Mouse (Mus musculus): ENCODE results near the gene Rab17.

- no peak for TF ChIP-seq CTCF (conservative IDR thresholded peaks at IDR 0.05; ENCODE audit: insufficient read depth, insufficient read length, low read depth, low read length)
- no peak for TF ChIP-seq POLR2A (IDR thresholded peaks at IDR 0.05; ENCODE audit: low read depth, low read length)
Observed at GRCm38 (mm10) chr1:90973574-90973911, 4.1 kb upstream of the Rab17 start.
